Mouse (Mus musculus): ENCODE results near the gene Gmeb2. TPM values are rescaled to one million over a fixed set of nuclear protein-coding genes. Genes with fewer than 3 reads are reported as not detected.
"Not testable (repeated sequence)": the region's sequence is repeated elsewhere in the genome, so short reads cannot be mapped to it uniquely, and the experiment has no call there.

The Gmeb2 gene
- polyA plus RNA-seq (2012; rRNA removed) = 12.8 and 14.5 TPM in 2 replicates

- H3K4me1 ChIP-seq (ENCODE audit: control insufficient read depth, insufficient read depth, low read length) = peaks cover 13% of the 10 kb centered on the region; the same call in 1 of the 2 replicates
- peak; percentile 98 for DNase-seq
- H3K36me3 ChIP-seq (ENCODE audit: control insufficient read depth, insufficient read depth, low read length); H3K27me3 ChIP-seq (replicated peaks; ENCODE audit: control insufficient read depth, insufficient read depth, low read length): not testable (repeated sequence)
- peak within 1 kb of the TSS; percentile 90 for H3K4me3 ChIP-seq (ENCODE audit: insufficient read depth, low read depth, low read length)
- peak within 1 kb of the TSS; percentile 89 for H3K27ac ChIP-seq (ENCODE audit: insufficient read depth, low read depth, low read length)
- TF ChIP-seq CTCF (conservative IDR thresholded peaks at IDR 0.05; ENCODE audit: insufficient read depth, insufficient read length, low read depth, low read length) (peak; percentile 49), POLR2A (IDR thresholded peaks at IDR 0.05; ENCODE audit: low read depth, low read length) (peak; percentile 76)
- WGBS = 5% methylated on average over 28 of the region's 38 CpGs
These were observed at the start of gene Gmeb2 for GRCm38 (mm10) chr2:181287958-181288350. Gmeb2 (minus strand) TSS chr2:181288035.

- peak; percentile 78 for DNase-seq
- TF ChIP-seq POLR2A (IDR thresholded peaks at IDR 0.05; ENCODE audit: low read depth, low read length) = no peak
- TF ChIP-seq CTCF (conservative IDR thresholded peaks at IDR 0.05; ENCODE audit: insufficient read depth, insufficient read length, low read depth, low read length) = peak; percentile 49
- no peaks in the 10 kb centered on the region for H3K4me1 ChIP-seq (ENCODE audit: control insufficient read depth, insufficient read depth, low read length)
- H3K27ac ChIP-seq (ENCODE audit: insufficient read depth, low read depth, low read length) = no peak overlapping the region
- H3K36me3 ChIP-seq (ENCODE audit: control insufficient read depth, insufficient read depth, low read length) = no peaks in the 10 kb centered on the region; the same call in none of the 2 replicates
- WGBS = 65% methylated on average over 3 of the region's 3 CpGs
- no peak overlapping the region for H3K4me3 ChIP-seq (ENCODE audit: insufficient read depth, low read depth, low read length)
- H3K27me3 ChIP-seq (replicated peaks; ENCODE audit: control insufficient read depth, insufficient read depth, low read length) = no peaks in the 10 kb centered on the region
These were observed 46.2 kb upstream of the Gmeb2 start for GRCm38 (mm10) chr2:181334023-181334422.

GRCm38 (mm10) chr2:181332542-181332941 is 44.7 kb upstream of the Gmeb2 start:
- no peak overlapping the region for H3K4me3 ChIP-seq (ENCODE audit: insufficient read depth, low read depth, low read length)
- no peaks in the 10 kb centered on the region for H3K27me3 ChIP-seq (replicated peaks; ENCODE audit: control insufficient read depth, insufficient read depth, low read length)
- no peak overlapping the region for H3K27ac ChIP-seq (ENCODE audit: insufficient read depth, low read depth, low read length)
- TF ChIP-seq CTCF (conservative IDR thresholded peaks at IDR 0.05; ENCODE audit: insufficient read depth, insufficient read length, low read depth, low read length) (no peak), POLR2A (IDR thresholded peaks at IDR 0.05; ENCODE audit: low read depth, low read length) (no peak)
- H3K36me3 ChIP-seq (ENCODE audit: control insufficient read depth, insufficient read depth, low read length) = no peaks in the 10 kb centered on the region; the same call in 1 of the 2 replicates
- no peak for DNase-seq
- H3K4me1 ChIP-seq (ENCODE audit: control insufficient read depth, insufficient read depth, low read length) = no peaks in the 10 kb centered on the region

GRCm38 (mm10) chr2:181326098-181326497 is 38.3 kb upstream of the Gmeb2 start:
- peak; percentile 5 for DNase-seq
- H3K27ac ChIP-seq (ENCODE audit: insufficient read depth, low read depth, low read length) = no peak overlapping the region
- H3K27me3 ChIP-seq (replicated peaks; ENCODE audit: control insufficient read depth, insufficient read depth, low read length) = no peaks in the 10 kb centered on the region
- no peak for TF ChIP-seq POLR2A (IDR thresholded peaks at IDR 0.05; ENCODE audit: low read depth, low read length)
- no peak for TF ChIP-seq CTCF (conservative IDR thresholded peaks at IDR 0.05; ENCODE audit: insufficient read depth, insufficient read length, low read depth, low read length)
- H3K4me3 ChIP-seq (ENCODE audit: insufficient read depth, low read depth, low read length) = no peak overlapping the region
- 88% methylated on average over 2 of the region's 2 CpGs for WGBS
- H3K4me1 ChIP-seq (ENCODE audit: control insufficient read depth, insufficient read depth, low read length) = no peaks in the 10 kb centered on the region
- H3K36me3 ChIP-seq (ENCODE audit: control insufficient read depth, insufficient read depth, low read length) = no peaks in the 10 kb centered on the region; the same call in 1 of the 2 replicates

GRCm38 (mm10) chr2:181322136-181322535 is 34.3 kb upstream of the Gmeb2 start:
- Histone ChIP-seq H3K27me3 (replicated peaks; ENCODE audit: control insufficient read depth, insufficient read depth, low read length) (no peaks in the 10 kb centered on the region), H3K4me3 (ENCODE audit: insufficient read depth, low read depth, low read length) (no peak overlapping the region), H3K4me1 (ENCODE audit: control insufficient read depth, insufficient read depth, low read length) (peaks cover 4% of the 10 kb centered on the region; the same call in 1 of the 2 replicates), H3K27ac (ENCODE audit: insufficient read depth, low read depth, low read length) (no peak overlapping the region), H3K36me3 (ENCODE audit: control insufficient read depth, insufficient read depth, low read length) (no peaks in the 10 kb centered on the region)
- DNase-seq = no peak
- TF ChIP-seq POLR2A (IDR thresholded peaks at IDR 0.05; ENCODE audit: low read depth, low read length) (no peak), CTCF (conservative IDR thresholded peaks at IDR 0.05; ENCODE audit: insufficient read depth, insufficient read length, low read depth, low read length) (no peak)
- 80% methylated on average over 5 of the region's 5 CpGs for WGBS

- TF ChIP-seq CTCF (conservative IDR thresholded peaks at IDR 0.05; ENCODE audit: insufficient read depth, insufficient read length, low read depth, low read length) = no peak
- TF ChIP-seq POLR2A (IDR thresholded peaks at IDR 0.05; ENCODE audit: low read depth, low read length) = no peak
- Histone ChIP-seq H3K27me3 (replicated peaks; ENCODE audit: control insufficient read depth, insufficient read depth, low read length) (no peaks in the 10 kb centered on the region), H3K4me3 (ENCODE audit: insufficient read depth, low read depth, low read length) (peak overlapping the region; percentile 60), H3K4me1 (ENCODE audit: control insufficient read depth, insufficient read depth, low read length) (peaks cover 4% of the 10 kb centered on the region; the same call in 1 of the 2 replicates), H3K36me3 (ENCODE audit: control insufficient read depth, insufficient read depth, low read length) (no peaks in the 10 kb centered on the region), H3K27ac (ENCODE audit: insufficient read depth, low read depth, low read length) (no peak overlapping the region)
- no peak for DNase-seq
- 8% methylated on average over 7 of the region's 7 CpGs for WGBS
These were observed 32.3 kb upstream of the Gmeb2 start for GRCm38 (mm10) chr2:181320103-181320499.

- TF ChIP-seq CTCF (conservative IDR thresholded peaks at IDR 0.05; ENCODE audit: insufficient read depth, insufficient read length, low read depth, low read length) = no peak
- peak; percentile 21 for TF ChIP-seq POLR2A (IDR thresholded peaks at IDR 0.05; ENCODE audit: low read depth, low read length)
- no peaks in the 10 kb centered on the region for H3K36me3 ChIP-seq (ENCODE audit: control insufficient read depth, insufficient read depth, low read length)
- H3K27ac ChIP-seq (ENCODE audit: insufficient read depth, low read depth, low read length) = peak within 1 kb of the TSS; percentile 17; the same call in 1 of the 2 replicates
- peak; percentile 89 for DNase-seq
- H3K4me3 ChIP-seq (ENCODE audit: insufficient read depth, low read depth, low read length) = peak within 1 kb of the TSS; percentile 60
- H3K27me3 ChIP-seq (replicated peaks; ENCODE audit: control insufficient read depth, insufficient read depth, low read length) = no peaks in the 10 kb centered on the region
- peaks cover 4% of the 10 kb centered on the region; the same call in 1 of the 2 replicates for H3K4me1 ChIP-seq (ENCODE audit: control insufficient read depth, insufficient read depth, low read length)
- 5% methylated on average over 40 of the region's 40 CpGs for WGBS
These were observed 31.6 kb upstream of the Gmeb2 start, which contains the start of gene Rtel1 for GRCm38 (mm10) chr2:181319248-181320102. Rtel1 (plus strand) TSS chr2:181319739.

Measured in kidney, adult 2 months (tissue).